Mouse (Mus musculus): ENCODE measurements at regions not wholly inside any gene's neighbourhood (a gene's known extent, or its start where the extent isn't known, plus 50 kb on each side); places are given as distances from the start of the nearest gene placed in this dataset.

DNA sequence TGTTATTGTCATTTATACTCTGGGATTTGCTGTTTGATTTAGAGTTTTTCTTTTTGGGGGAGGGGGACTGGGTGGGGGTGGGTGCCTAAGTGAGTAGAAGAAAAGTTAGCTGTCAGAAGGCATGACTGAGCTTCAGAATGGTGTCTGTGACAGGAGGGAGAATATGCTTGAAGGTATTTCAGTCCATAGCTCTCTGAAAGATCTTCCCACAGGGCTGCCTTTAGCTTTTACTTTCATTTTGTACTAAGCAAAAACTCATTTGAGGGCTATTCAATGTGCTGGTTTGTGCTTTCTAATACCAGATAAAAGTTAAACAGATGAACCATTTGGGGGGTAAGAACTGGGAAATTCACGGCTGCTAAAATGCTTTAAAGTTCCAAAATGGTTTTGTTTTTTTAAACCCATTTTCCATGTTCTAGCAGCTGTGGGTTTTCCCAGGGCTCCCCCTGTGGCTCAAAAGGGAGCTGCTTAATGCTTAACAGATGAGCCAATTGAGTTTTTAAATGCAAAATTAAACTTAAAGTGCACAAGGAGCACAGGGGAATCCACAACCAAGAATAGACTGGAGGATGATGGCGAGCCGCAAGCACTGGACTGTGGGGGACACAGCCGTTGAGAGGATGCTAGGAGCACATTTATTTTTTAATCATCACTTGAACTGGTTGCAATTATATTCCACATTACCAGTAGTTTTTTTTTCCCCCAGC, 538.5 kb upstream of the Zic4 start:
- in situ Hi-C loops (cut with MboI, MseI) = no loop called here

DNA sequence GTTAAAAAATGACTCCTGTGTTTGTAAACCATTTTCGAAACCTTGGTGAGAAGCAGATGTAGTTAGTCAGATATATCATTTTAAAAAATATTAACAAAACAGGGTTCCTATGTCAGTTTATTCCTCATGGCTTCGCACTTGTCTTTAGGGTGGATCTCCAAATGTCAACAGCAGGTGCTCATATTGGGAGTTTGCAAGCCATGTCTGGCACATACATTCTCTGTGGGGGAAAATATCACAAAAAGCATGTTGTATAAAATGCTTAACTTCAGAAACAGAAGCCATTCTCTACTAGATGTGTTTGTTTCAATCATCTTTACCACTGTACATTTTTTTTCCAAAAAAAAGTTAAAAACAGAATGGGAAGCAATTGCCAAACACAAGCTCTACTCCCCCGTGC, 534.7 kb upstream of the Zic4 start:
- in situ Hi-C loops (cut with MboI, MseI) = no loop called here

DNA sequence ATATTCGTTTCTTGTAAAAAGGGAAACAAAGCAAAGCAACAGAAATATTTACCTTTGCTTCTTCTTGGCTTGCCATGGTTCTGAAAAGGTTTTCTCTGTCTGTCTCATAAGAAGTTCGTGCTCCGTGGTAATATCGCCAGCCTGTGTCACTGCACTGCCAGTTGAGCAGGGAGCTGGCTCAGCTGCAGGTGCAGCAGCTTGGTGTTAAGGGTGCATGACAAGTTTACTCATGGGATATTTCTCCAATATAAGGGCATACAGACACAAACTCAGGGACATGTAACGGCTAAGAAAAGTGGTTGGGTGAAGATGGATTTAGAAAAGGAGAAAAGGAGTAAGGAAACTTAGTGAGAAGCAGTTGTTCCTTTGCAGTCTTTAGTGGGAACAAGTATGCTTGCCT, 533.5 kb upstream of the Zic4 start:
- in situ Hi-C loops (cut with MboI, MseI) = no loop called here

DNA sequence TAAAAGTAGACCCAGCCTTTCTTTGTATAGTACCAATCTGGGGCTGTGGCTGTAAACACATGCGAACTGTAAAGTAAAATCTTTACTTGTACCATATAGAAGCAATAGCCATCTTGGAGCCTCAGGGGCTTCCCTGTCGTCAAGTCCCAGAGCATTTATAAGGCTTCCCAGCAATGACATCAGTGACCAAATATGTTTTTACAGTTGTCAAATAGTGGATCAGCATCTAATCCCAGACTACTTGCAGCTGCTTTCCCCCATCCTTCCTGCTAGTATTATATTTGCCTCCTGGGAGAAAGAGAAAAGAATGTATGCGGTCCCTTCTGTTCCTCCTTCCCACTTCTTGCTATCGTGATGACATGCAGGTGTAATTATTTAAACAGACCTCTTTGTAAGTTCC, 531.5 kb upstream of the Zic4 start:
- in situ Hi-C loops (cut with MboI, MseI) = no loop called here

DNA sequence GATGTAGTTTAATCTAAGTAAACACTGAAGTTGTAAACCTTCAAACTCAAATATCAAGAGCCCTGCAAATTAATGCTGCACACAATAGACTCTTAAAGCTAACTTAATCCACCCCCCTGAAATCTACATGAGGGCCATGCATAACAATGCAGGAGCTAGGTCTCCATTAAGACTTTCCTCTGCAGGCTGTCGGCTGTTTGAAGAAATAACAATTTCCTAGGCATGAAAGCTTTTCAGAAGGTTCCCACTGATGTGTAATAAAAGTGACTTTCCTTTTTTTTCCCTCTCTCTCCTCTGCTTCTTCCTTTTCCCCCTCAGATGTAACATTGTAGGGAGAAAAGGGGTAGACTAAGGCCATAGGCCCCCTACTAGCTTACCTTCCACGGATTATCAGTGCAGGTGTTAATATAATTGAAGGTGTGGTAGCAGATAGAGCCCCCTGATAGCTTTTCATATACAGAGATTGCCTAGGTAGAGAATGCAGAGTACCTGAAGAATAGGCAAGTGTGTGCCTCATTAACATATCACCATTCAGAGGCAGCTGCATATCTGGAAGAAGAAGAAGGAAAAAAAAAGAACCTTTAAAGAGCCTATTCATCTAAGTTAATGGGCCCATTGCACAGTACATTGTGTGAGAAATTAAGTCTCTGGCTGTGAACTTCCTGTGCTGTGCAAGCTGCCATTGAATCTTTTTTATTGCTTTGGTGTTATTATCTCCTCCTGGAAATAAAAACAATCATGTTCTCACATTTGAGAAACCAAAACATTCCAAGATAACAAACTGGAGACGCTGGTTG, 528.3 kb upstream of the Zic4 start:
- in situ Hi-C loops (cut with MboI, MseI) = no loop called here

DNA sequence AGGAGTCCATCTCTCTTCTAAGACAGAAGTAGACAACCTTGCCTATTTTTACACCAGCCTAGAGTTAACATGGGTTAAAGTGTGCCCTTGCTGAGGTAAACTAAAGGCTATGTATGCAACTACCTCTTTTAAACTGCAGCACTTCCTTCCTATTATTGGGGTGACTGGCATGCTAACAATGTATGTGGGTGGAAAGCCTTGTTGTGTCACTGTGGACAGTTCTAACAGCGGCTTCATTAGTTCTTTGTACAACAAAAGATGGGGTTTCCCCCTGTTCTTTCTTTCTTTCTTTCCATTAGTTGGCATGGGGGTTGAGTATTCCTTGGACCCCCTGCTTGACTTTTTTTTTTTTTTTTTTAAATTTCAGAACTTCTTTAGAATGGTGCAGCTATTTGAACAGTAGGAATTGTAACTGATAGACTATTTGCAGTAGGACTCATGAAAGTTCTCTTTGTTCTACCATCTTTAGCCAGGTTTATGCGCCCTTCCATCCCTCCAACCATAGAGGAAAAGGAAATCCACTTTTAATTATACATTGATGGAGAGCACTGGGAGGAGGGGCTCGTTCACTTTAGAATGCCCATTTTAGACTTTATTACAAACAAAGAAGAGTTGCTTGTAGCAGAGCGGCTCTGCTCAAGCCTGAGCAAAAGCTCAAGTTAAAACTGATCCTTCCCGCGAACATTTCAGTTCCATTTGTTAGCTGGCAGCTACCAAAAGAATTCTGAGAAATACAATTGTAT, 523.9 kb upstream of the Zic4 start:
- in situ Hi-C loops (cut with MboI, MseI) = no loop called here

DNA sequence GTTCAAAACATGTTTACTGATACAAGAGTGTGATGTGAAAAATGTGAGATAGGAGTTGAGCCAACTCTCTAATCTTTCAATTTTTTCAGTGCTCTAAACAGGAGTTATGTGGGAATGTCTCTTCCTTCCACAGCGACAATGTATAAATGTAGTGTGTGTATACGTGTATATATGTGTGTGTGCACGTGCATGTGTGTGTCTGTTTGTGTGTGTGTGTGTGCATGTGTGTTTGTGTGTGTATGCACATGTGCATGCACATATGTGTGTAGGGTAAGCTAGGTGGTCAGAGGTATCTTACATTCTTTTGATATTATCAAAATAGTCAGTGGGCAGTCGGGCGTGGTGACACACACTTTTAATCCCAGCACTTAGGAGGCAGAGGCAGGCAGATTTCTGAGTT, 511.2 kb upstream of the Zic4 start:
- in situ Hi-C loops (cut with MboI, MseI) = no loop called here

DNA sequence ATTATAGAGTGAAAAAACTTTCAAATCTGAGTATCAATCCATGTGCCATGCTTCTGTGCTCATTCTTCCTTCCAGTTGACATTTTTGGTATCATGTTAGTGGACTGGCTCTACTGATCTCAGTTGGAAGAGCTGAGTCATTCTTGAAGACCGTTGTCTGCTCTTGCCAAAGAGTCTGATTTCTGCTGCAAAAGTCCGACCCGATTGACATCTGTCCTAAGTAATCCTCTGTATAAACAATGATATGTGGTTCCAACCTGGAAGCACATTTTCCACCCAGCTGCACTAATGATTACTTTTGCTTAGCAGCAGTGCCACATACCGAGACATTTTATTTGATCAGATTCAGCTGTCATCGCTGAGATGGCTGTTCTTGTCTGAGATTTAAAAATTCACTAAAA, 490.6 kb upstream of the Zic4 start:
- in situ Hi-C loops (cut with MboI, MseI) = no loop called here

DNA sequence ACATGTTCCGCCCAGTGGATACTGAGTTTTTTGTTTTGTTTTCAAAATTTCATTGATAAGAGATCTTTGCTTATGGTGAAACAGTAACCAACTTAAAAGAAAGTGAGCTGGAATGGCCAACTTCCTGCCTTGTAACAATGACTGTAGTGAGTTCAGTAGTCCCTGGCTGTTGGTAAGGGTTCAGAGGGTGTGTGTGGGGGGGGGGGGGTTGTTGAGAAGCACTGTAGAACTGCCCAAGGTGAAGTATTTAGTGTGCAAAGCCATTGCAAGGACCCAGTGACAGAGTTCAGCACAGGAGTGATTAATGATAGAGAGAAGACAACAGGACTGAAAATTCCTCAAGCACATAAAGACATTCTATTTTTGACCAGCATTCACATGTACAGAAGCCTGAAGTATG, 477.7 kb upstream of the Zic4 start:
- in situ Hi-C loops (cut with MboI, MseI) = no loop called here

GRCm38 (mm10) chr9:90887405-90887804, 474.8 kb upstream of the Zic4 start:
- in situ Hi-C loops (cut with MboI, MseI) = no loop called here

- in situ Hi-C loops (cut with MboI, MseI) = no loop called here
These were observed 471.4 kb upstream of the Zic4 start for GRCm38 (mm10) chr9:90890801-90891200.

DNA sequence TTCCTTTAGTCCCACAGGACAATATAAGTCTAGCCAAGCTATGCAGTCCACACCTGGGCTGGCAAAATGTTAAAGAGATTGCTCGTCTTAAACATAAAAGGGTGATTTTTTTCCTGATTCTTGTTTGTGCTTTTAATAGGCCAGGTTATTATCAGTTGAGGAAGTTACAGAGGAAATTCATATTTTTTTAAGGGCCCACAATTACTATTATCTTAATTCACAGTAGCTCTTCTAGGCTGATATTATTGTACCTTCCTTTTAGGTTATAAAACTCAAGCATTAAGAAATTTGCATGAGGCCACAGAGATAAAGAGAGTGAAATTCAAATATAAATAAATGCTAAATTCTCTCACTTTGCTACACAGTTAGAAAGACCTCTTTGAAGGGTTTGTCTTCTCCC, 469.4 kb upstream of the Zic4 start:
- in situ Hi-C loops (cut with MboI, MseI) = no loop called here

- in situ Hi-C loops (cut with MboI, MseI) = no loop called here
These were observed 458.7 kb upstream of the Zic4 start for GRCm38 (mm10) chr9:90903557-90903956.

- in situ Hi-C loops (cut with MboI, MseI) = no loop called here
These were observed 456.1 kb upstream of the Zic4 start for GRCm38 (mm10) chr9:90906106-90906505.

DNA sequence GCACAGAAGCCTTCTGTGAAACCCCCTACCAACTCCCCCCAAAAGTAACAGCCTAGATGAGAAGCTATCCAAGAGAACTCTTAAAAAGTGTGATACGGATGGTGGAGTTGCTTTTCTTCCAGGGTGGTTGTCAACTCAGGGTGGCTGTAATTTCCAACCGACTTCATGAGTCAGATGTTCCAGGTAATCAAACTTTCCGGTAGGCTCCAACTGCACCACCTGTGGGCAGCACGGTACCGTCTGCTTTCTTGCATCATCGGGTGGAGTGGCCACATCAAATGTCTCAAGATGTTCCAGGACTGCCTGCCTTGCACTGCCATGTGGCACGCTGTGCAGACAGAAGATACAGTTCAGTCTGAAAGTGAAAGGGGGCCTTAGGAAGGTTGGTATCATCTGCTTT, 455.5 kb upstream of the Zic4 start:
- in situ Hi-C loops (cut with MboI, MseI) = no loop called here

DNA sequence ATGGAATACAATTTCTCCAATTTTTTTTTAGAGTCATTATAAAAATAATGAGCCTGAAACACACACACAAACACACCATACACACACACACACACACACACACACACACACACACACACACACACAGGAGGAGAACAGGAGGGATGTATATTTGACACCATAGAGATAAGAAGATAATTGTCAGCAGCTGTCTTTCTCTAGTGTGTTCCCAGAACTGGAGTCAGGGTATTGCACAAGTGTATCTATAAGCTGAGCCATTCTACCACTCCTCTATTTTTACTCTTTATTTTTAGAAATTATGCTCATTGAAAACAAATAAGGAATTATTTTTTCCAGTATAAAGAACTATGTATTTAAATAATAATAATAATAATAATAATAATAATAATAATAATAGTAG, 407.6 kb upstream of the Zic4 start:
- in situ Hi-C loops (cut with MboI, MseI) = no loop called here

- in situ Hi-C loops (cut with MboI, MseI) = loop anchor here (10.0 kb wide), 1 partner anchor 223 kb away; no protein-coding TSS in a partner anchor
These were observed 400.8 kb upstream of the Zic4 start for GRCm38 (mm10) chr9:90961436-90961835.

GRCm38 (mm10) chr9:90964043-90964442, 398.2 kb upstream of the Zic4 start:
- in situ Hi-C loops (cut with MboI, MseI) = loop anchor here (10.0 kb wide), 1 partner anchor 221 kb away; no protein-coding TSS in a partner anchor

DNA sequence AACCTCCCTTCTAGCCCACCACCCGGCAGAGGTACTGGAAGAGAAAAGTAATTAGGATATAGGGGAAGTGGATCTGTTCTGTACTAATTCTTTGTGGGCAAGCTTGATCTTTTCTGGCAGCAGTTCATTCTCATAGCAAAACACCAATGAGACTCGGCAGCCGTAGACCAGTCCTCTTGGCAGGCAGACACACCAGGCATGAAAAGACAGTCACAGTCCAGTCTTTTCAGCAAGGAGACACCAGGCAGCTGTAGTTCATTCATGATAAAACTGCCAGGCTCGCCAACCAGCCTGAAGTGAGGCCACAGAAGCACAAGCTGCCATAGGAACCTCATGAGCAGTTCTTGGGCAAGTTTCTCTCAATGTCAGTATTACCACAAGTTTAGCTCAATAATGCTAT, 383.5 kb upstream of the Zic4 start:
- in situ Hi-C loops (cut with MboI, MseI) = no loop called here

DNA sequence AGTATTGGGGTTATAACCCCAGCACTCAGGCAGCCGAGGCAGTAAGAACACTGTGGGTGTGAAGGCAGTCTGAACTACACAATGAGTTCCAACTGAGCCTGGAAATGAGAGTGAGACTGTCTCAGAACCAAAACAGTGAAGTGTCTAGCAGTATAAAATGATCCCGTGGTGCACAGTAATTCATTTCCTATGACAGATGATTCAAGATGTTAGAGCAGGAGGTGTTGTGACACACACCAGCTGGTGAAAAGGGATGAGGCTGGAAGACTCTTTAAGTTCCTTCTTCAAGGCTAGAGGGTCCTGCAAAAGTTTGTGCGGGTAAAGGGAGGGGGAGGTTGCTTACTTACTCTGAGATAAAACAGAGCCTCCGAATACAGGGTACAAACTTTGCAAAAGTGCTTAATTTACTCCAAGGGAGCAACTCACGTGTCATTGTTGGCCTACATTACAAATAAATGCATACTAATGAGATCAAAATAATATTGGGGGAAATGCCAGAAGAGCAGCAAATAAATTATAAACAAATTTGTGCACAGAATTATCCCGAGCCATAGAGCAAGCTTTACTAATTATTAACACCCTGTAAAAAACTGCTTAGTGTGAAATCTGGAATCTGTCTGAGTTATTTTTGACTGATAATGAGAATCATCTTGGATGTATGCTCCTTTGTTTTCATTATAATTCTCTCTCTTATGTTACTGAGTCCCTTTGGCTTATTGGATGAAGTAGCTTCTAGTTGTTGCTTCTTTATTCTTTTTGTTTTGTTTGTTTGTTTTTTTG, 382.0 kb upstream of the Zic4 start:
- in situ Hi-C loops (cut with MboI, MseI) = no loop called here

- in situ Hi-C loops (cut with MboI, MseI) = no loop called here
These were observed 363.0 kb upstream of the Zic4 start for GRCm38 (mm10) chr9:90999178-90999577.

GRCm38 (mm10) chr9:91004214-91004613, 358.0 kb upstream of the Zic4 start:
- in situ Hi-C loops (cut with MboI, MseI) = no loop called here

Data from regulatory T cell (primary cell).